Mouse (Mus musculus) megakaryocyte, embryonic 14.5 days (primary cell): ENCODE measurements around the gene Gm5108. TPM values are rescaled to one million over a fixed set of nuclear protein-coding genes. Genes with fewer than 3 reads are reported as not detected.
A peak's percentile ranks its signal among the peaks of the same experiment; 100 is the strongest.

ENCODE experiments used
- H3K27me3 ChIP-seq: replicated peaks from 2 replicates; pipeline ENCODE3; 2012; ENCODE audit warnings: inconsistent platforms
- H3K36me3 ChIP-seq: replicated peaks from 2 replicates; pipeline ENCODE3; 2012; ENCODE audit warnings: low read length, inconsistent platforms, mixed read lengths
- H3K4me1 ChIP-seq: 2 replicates; pipeline ENCODE4 v1.6.1; 2012; ENCODE audit warnings: inconsistent platforms
- H3K4me3 ChIP-seq: replicated peaks from 2 replicates; pipeline ENCODE3; 2012; ENCODE audit warnings: moderate library complexity, mild to moderate bottlenecking, inconsistent platforms
- H3K9me3 ChIP-seq: 2 replicates; pipeline ENCODE4 v1.6.1; 2012; ENCODE audit warnings: inconsistent platforms
- FLI1 ChIP-seq: IDR thresholded peaks from 2 replicates; pipeline ENCODE4 v1.6.1; 2012; ENCODE audit warnings: low read length, inconsistent platforms, mixed read lengths
- GATA1 ChIP-seq: IDR thresholded peaks from 3 replicates; pipeline ENCODE4 v1.6.1; 2012; ENCODE audit warnings: mixed read lengths, low read length, inconsistent platforms, borderline replicate concordance
- polyA plus RNA-seq: library from polyadenylated mRNA; stranded (reverse); fragments of >175 nt; gene quantifications from 2 replicates; pipeline ENCODE4 v1.2.3, GENCODE M21; 2012; ENCODE audit warnings: low replicate concordance; ENCODE audit not compliant: insufficient read depth

Gm5108 gene
- polyA plus RNA-seq, 1 experiment: not detected

- H3K36me3 ChIP-seq: no peaks in the 10 kb centered on the region
- no peaks in the 10 kb centered on the region for H3K9me3 ChIP-seq
- H3K4me1 ChIP-seq: peaks cover 53% of the 10 kb centered on the region
- TF ChIP-seq GATA1 (no peak), FLI1 (no peak)
- no peaks in the 10 kb centered on the region for H3K27me3 ChIP-seq
- peak overlapping the region; percentile 33 for H3K4me3 ChIP-seq
These were observed 71.1 kb downstream of the Gm5108 start for GRCm38 (mm10) chr5:68012618-68013017.

- Histone ChIP-seq H3K9me3 (no peaks in the 10 kb centered on the region), H3K4me1 (peaks cover 6% of the 10 kb centered on the region)
These were observed 79.4 kb downstream of the Gm5108 start for GRCm38 (mm10) chr5:68020870-68021269.

More at GRCm38 (mm10) chr5:68020870-68021269, 79.4 kb downstream of the Gm5108 start:
- no peak overlapping the region for H3K4me3 ChIP-seq
- TF ChIP-seq FLI1: no peak
- TF ChIP-seq GATA1: no peak
- H3K36me3 ChIP-seq: no peaks in the 10 kb centered on the region
- H3K27me3 ChIP-seq: peaks cover 3% of the 10 kb centered on the region

Other genes starting within 250 kb of the Gm5108 start
- gene Atp8a1, start 94.2 kb upstream of the Gm5108 start, polyA plus RNA-seq: 39.1 and 107 TPM in 2 replicates
- not detected in 2 replicates for gene Gm21905, start 4.8 kb downstream of the Gm5108 start, polyA plus RNA-seq
- not detected in 2 replicates for gene Grxcr1, start 90.2 kb downstream of the Gm5108 start, polyA plus RNA-seq